Mouse (Mus musculus) spleen, adult 2 months (tissue): Measurements from ENCODE around the gene Efcab9. TPM values are rescaled to one million over a fixed set of nuclear protein-coding genes. Genes with fewer than 3 reads are reported as not detected.

Experiments
- DNase-seq, 2 experiments: peaks; one replicate each; pipeline versions ENCODE4 v3.0.0 to v3.0.0-alpha.2; 2012 to 2021; ENCODE audit warnings: low spot score in 2 of 2, low read depth in 1 of 2
- H3K27ac ChIP-seq: fragments of 200-500 bp; 2 replicates; pipeline ENCODE4 v1.5.1; 2012; ENCODE audit warnings: low read length, inconsistent platforms; ENCODE audit not compliant: insufficient read depth
- H3K27me3 ChIP-seq: fragments of 200-500 bp; 2 replicates; pipeline ENCODE4 v1.6.1; 2012; ENCODE audit warnings: mild to moderate bottlenecking, moderate library complexity, low read length, inconsistent platforms; ENCODE audit not compliant: control insufficient read depth, insufficient read depth
- H3K36me3 ChIP-seq: fragments of 200-500 bp; 2 replicates; pipeline ENCODE4 v1.6.1; 2012; ENCODE audit warnings: mild to moderate bottlenecking, low read length, inconsistent platforms; ENCODE audit not compliant: control insufficient read depth, insufficient read depth
- H3K4me1 ChIP-seq: fragments of 200-500 bp; 2 replicates; pipeline ENCODE4 v1.6.1; 2011; ENCODE audit warnings: inconsistent platforms; ENCODE audit not compliant: control insufficient read depth, insufficient read depth, insufficient read length
- H3K4me3 ChIP-seq: fragments of 200-500 bp; 2 replicates; pipeline ENCODE4 v1.5.1; 2011; ENCODE audit warnings: mild to moderate bottlenecking, inconsistent platforms; ENCODE audit not compliant: insufficient read depth, insufficient read length; ENCODE audit errors: extremely low read depth
- CTCF ChIP-seq: fragments of 200-500 bp; IDR thresholded peaks from 2 replicates; pipeline ENCODE4 v1.5.1; 2011; ENCODE audit warnings: mild to moderate bottlenecking, inconsistent platforms; ENCODE audit not compliant: insufficient read depth, insufficient read length, insufficient replicate concordance; ENCODE audit errors: extremely low read depth
- POLR2A ChIP-seq: fragments of 200-500 bp; IDR thresholded peaks from 2 replicates; pipeline ENCODE4 v1.6.1; 2011; ENCODE audit warnings: low read depth, low read length, inconsistent platforms
- WGBS: fragments of 180-500 bp; shearing (Covaris S2); methylation state at CpG from one replicate; pipeline ENCODE4 v1.1.7; 2018; 5-methylcytosine and 5-hydroxymethylcytosine counted together
- polyA plus RNA-seq: library from polyadenylated mRNA; depleted of rRNA; stranded (reverse); fragments of >200 nt; gene quantifications from 2 replicates; pipeline ENCODE4 v1.2.3, GENCODE M21; 2012

The Efcab9 gene
- polyA plus RNA-seq, 1 experiment, result 0.16 TPM

GRCm38 (mm10) chr11:32571103-32571502, 39.2 kb upstream of the Efcab9 start:
- no peak overlapping the region for H3K4me3 ChIP-seq

GRCm38 (mm10) chr11:32568637-32569293, 36.9 kb upstream of the Efcab9 start:
- Histone ChIP-seq H3K4me3 (no peak overlapping the region), H3K27me3 (no peaks in the 10 kb centered on the region), H3K27ac (no peak overlapping the region), H3K4me1 (peaks cover 62% of the 10 kb centered on the region), H3K36me3 (no peaks in the 10 kb centered on the region; the same call in 1 of the 2 replicates)
- WGBS, result 93% methylated on average over 15 of the region's 15 CpGs
- no peak for DNase-seq
- TF ChIP-seq CTCF, result no peak
- TF ChIP-seq POLR2A, result no peak

More at GRCm38 (mm10) chr11:32571103-32571502, 39.2 kb upstream of the Efcab9 start:
- Histone ChIP-seq H3K27ac (0 out of 2 replicates have a peak overlapping the region, but pooled peaks have one; percentile 30), H3K36me3 (peaks cover 12% of the 10 kb centered on the region), H3K27me3 (no peaks in the 10 kb centered on the region), H3K4me1 (peaks cover 40% of the 10 kb centered on the region; the same call in 1 of the 2 replicates)
- 34% methylated on average over 6 of the region's 6 CpGs for WGBS
- no peak for DNase-seq
- TF ChIP-seq CTCF (no peak), POLR2A (no peak)

DNA sequence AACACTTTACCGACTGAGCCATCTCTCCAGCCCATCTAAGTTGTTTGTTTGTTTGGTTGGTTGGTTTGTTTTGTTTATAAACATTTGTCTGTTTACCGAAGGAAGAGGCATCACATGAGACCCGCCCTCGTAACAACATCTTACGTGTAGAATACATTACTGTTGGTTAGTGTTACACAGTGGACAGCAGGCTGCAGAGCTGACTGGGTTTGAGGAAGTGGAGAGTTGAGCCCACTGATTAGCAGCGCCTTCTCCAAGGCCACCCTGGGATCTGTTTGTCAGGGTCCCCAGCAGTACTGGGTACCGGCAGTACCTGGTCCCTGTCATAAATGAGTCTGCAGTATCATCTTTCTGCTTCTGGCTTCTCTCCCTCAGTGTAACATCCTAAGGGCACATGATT, 36.2 kb upstream of the Efcab9 start:
- no peak for TF ChIP-seq POLR2A
- TF ChIP-seq CTCF, result no peak
- H3K27ac ChIP-seq, result no peak overlapping the region
- 71% methylated on average over 7 of the region's 7 CpGs for WGBS
- no peak for DNase-seq
- H3K4me3 ChIP-seq, result no peak overlapping the region
- H3K4me1 ChIP-seq, result peaks cover 69% of the 10 kb centered on the region
- no peaks in the 10 kb centered on the region; the same call in 1 of the 2 replicates for H3K36me3 ChIP-seq
- H3K27me3 ChIP-seq, result no peaks in the 10 kb centered on the region

GRCm38 (mm10) chr11:32567000-32567855, 35.3 kb upstream of the Efcab9 start:
- no peak overlapping the region; the same call in 1 of the 2 replicates for H3K27ac ChIP-seq
- 72% methylated on average over 10 of the region's 10 CpGs for WGBS
- peaks cover 75% of the 10 kb centered on the region for H3K4me1 ChIP-seq
- H3K36me3 ChIP-seq, result peaks cover 1% of the 10 kb centered on the region; the same call in 1 of the 2 replicates
- no peak for TF ChIP-seq POLR2A
- TF ChIP-seq CTCF, result no peak
- no peaks in the 10 kb centered on the region for H3K27me3 ChIP-seq
- DNase-seq, result no peak
- H3K4me3 ChIP-seq, result no peak overlapping the region

DNA sequence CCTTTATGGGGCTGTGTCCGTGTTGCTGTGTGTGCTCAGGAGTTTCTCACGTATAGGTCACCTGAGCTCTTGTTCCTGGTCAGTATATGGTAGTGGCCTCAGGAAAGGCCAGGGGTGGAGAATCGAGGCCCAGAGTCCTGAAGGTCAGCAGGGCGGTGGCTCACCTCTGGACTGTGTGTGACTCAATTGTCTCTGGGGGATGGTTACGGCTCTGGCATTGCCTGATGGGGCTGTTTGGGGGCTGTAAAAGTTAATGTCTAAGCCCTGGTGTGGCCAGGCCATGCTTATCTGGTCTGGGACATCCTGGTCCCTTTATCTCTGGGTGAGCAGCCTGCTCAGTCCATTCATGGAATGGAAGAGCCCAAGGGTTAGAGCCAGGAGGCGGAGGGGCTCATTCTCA, 34.3 kb upstream of the Efcab9 start:
- TF ChIP-seq CTCF (no peak), POLR2A (no peak)
- Histone ChIP-seq H3K27ac (0 out of 2 replicates have a peak overlapping the region, but pooled peaks have one; percentile 1), H3K4me3 (no peak overlapping the region), H3K27me3 (no peaks in the 10 kb centered on the region), H3K36me3 (peaks cover 5% of the 10 kb centered on the region), H3K4me1 (peaks cover 74% of the 10 kb centered on the region)
- no peak for DNase-seq
- 86% methylated on average over 6 of the region's 6 CpGs for WGBS

GRCm38 (mm10) chr11:32565088-32565487, 33.2 kb upstream of the Efcab9 start:
- Histone ChIP-seq H3K36me3 (peaks cover 5% of the 10 kb centered on the region), H3K4me1 (peaks cover 75% of the 10 kb centered on the region), H3K27me3 (no peaks in the 10 kb centered on the region), H3K4me3 (no peak overlapping the region; the same call in 1 of the 2 replicates), H3K27ac (peak overlapping the region; percentile 82)
- TF ChIP-seq POLR2A (no peak), CTCF (no peak)
- WGBS, result 15% methylated on average over 8 of the region's 8 CpGs
- peak; percentile 60 to 72 for DNase-seq
